Mouse (Mus musculus) forebrain, postnatal 0 days (tissue): ENCODE results near the gene Kpna7. TPM values are rescaled to one million over a fixed set of nuclear protein-coding genes. Genes with fewer than 3 reads are reported as not detected.
"Not testable (repeated sequence)": the region's sequence is repeated elsewhere in the genome, so short reads cannot be mapped to it uniquely, and the experiment has no call there.

ENCODE experiments used
- ATAC-seq: fragments of 200-750 bp; cut with Nextera tagmentation; 2 replicates; pipeline ENCODE4 v1.8.0; 2017; ENCODE audit warnings: mild to moderate bottlenecking, moderate library complexity
- DNase-seq: peaks from one replicate; pipeline ENCODE4 v3.0.0-alpha.2; 2015
- H3K27ac ChIP-seq: fragments of 300-500 bp; sonication (generic); 2 replicates; pipeline ENCODE4 v1.5.1; 2014; ENCODE audit warnings: low read depth, mild to moderate bottlenecking, antibody characterized with exemption, low read length, moderate library complexity, mixed read lengths
- H3K27me3 ChIP-seq: fragments of 300-500 bp; sonication (generic); 2 replicates; pipeline ENCODE4 v1.6.1; 2014; ENCODE audit warnings: mild to moderate bottlenecking, low read length, mixed read lengths; ENCODE audit not compliant: insufficient read depth
- H3K36me3 ChIP-seq: fragments of 300-500 bp; sonication (generic); 2 replicates; pipeline ENCODE4 v1.6.1; 2014; ENCODE audit warnings: mild to moderate bottlenecking, moderate library complexity; ENCODE audit not compliant: insufficient read depth
- H3K4me1 ChIP-seq: fragments of 300-500 bp; sonication (generic); 2 replicates; pipeline ENCODE4 v1.6.1; 2014; ENCODE audit warnings: antibody characterized with exemption; ENCODE audit not compliant: insufficient read depth
- H3K4me2 ChIP-seq: fragments of 300-500 bp; sonication (generic); 2 replicates; pipeline ENCODE4 v1.6.1; 2014; ENCODE audit warnings: low read depth, mild to moderate bottlenecking, moderate library complexity
- H3K4me3 ChIP-seq: fragments of 300-500 bp; sonication (generic); 2 replicates; pipeline ENCODE4 v1.5.1; 2014; ENCODE audit warnings: low read depth, low read length, mixed read lengths
- H3K9ac ChIP-seq: fragments of 300-500 bp; sonication (generic); 2 replicates; pipeline ENCODE4 v1.6.1; 2014; ENCODE audit warnings: mild to moderate bottlenecking
- H3K9me3 ChIP-seq: fragments of 300-500 bp; sonication (generic); 2 replicates; pipeline ENCODE4 v1.6.1; 2016; ENCODE audit warnings: low read length
- CTCF ChIP-seq: sonication (generic); IDR thresholded peaks from 2 replicates; pipeline ENCODE4 v1.5.1; 2016; ENCODE audit warnings: antibody characterized with exemption, control low read depth, low read depth
- WGBS: fragments of 180-500 bp; shearing (Covaris S2); extraction: QIAGEN DNeasy Blood & Tissue Kit; methylation state at CpG from one replicate; pipeline ENCODE4 v1.1.7; 2014; 5-methylcytosine and 5-hydroxymethylcytosine counted together
- polyA plus RNA-seq: library from polyadenylated mRNA; unstranded; fragments of >200 nt; fragmentation: Nextera tagmentation; extraction: Ambion mirVana; gene quantifications from 2 replicates; pipeline ENCODE4 v1.2.1, GENCODE M21; 2015
- total RNA-seq: library from RNA; depleted of rRNA; stranded (reverse); fragments of >200 nt; gene quantifications from 2 replicates; pipeline ENCODE4 v1.2.3, GENCODE M21; 2014

Gene Kpna7
- total and polyA plus RNA-seq, 2 experiments from 2014 or later, result not detected

- ATAC-seq (no peak), DNase-seq (no peak)
- Histone ChIP-seq H3K36me3 (no peaks in the 10 kb centered on the region), H3K4me1 (no peaks in the 10 kb centered on the region), H3K27me3 (no peaks in the 10 kb centered on the region), H3K27ac (no peak overlapping the region), H3K9ac (no peak overlapping the region), H3K4me2 (no peak overlapping the region), H3K9me3 (no peaks in the 10 kb centered on the region), H3K4me3 (no peak overlapping the region)
- WGBS, result 40% methylated on average over 4 of the region's 4 CpGs
- peak; percentile 30 for TF ChIP-seq CTCF
Measured at GRCm38 (mm10) chr5:145041628-145042027, 42.2 kb downstream of the Kpna7 start.

GRCm38 (mm10) chr5:145032391-145032790 lies 51.4 kb downstream of the Kpna7 start, which contains the start of gene Gm4871:
Gm4871 (minus strand) TSS chr5:145032754.
- H3K36me3 ChIP-seq, H3K9me3 ChIP-seq, H3K27me3 ChIP-seq, ATAC-seq, H3K9ac ChIP-seq, H3K4me2 ChIP-seq, H3K27ac ChIP-seq, DNase-seq, H3K4me1 ChIP-seq, H3K4me3 ChIP-seq: not testable (repeated sequence)
- 83% methylated on average over 5 of the region's 5 CpGs for WGBS

GRCm38 (mm10) chr5:145030476-145030875 lies 53.4 kb downstream of the Kpna7 start:
- H3K36me3 ChIP-seq, ATAC-seq, H3K4me3 ChIP-seq, H3K4me1 ChIP-seq, H3K9ac ChIP-seq, H3K27me3 ChIP-seq, H3K27ac ChIP-seq, DNase-seq, H3K9me3 ChIP-seq, H3K4me2 ChIP-seq: not testable (repeated sequence)
- 92% methylated on average over 1 of the region's 1 CpGs for WGBS

GRCm38 (mm10) chr5:145020712-145021111 lies 63.1 kb downstream of the Kpna7 start:
- not testable (repeated sequence) for H3K4me3 ChIP-seq, H3K36me3 ChIP-seq, H3K27me3 ChIP-seq, ATAC-seq, H3K9me3 ChIP-seq, H3K27ac ChIP-seq, H3K4me1 ChIP-seq, H3K4me2 ChIP-seq, H3K9ac ChIP-seq, DNase-seq
- 74% methylated on average over 1 of the region's 1 CpGs for WGBS

GRCm38 (mm10) chr5:145020254-145020653 lies 63.6 kb downstream of the Kpna7 start:
- H3K4me3 ChIP-seq, H3K4me2 ChIP-seq, H3K27ac ChIP-seq, H3K9me3 ChIP-seq, DNase-seq, ATAC-seq, H3K9ac ChIP-seq, H3K36me3 ChIP-seq, H3K4me1 ChIP-seq, H3K27me3 ChIP-seq: not testable (repeated sequence)
- 35% methylated on average over 1 of the region's 1 CpGs for WGBS

GRCm38 (mm10) chr5:145016761-145017160 lies 67.1 kb downstream of the Kpna7 start:
- H3K36me3 ChIP-seq, ATAC-seq, H3K4me3 ChIP-seq, H3K9me3 ChIP-seq, H3K27ac ChIP-seq, H3K9ac ChIP-seq, H3K27me3 ChIP-seq, H3K4me2 ChIP-seq, H3K4me1 ChIP-seq, DNase-seq: not testable (repeated sequence)
- 23% methylated on average over 1 of the region's 2 CpGs for WGBS

GRCm38 (mm10) chr5:145014278-145014677 lies 69.6 kb downstream of the Kpna7 start:
- WGBS, result 75% methylated on average over 1 of the region's 1 CpGs
- TF ChIP-seq CTCF, result no peak
- no peak overlapping the region for H3K4me2 ChIP-seq
- no peaks in the 10 kb centered on the region for H3K27me3 ChIP-seq
- no peaks in the 10 kb centered on the region for H3K9me3 ChIP-seq
- H3K36me3 ChIP-seq, result no peaks in the 10 kb centered on the region
- H3K9ac ChIP-seq, result no peak overlapping the region
- no peak overlapping the region for H3K27ac ChIP-seq
- H3K4me3 ChIP-seq, result no peak overlapping the region
- ATAC-seq (no peak), DNase-seq (no peak)
- no peaks in the 10 kb centered on the region for H3K4me1 ChIP-seq
